Mouse (Mus musculus): ENCODE results near the gene Plekho2.

- TF ChIP-seq CTCF (conservative IDR thresholded peaks at IDR 0.05 in 1 of 2, IDR thresholded peaks at IDR 0.05 in 1 of 2; ENCODE audit: low read depth in 2 of 2, low read length in 2 of 2) (peak in 1 of 2 experiments; percentile 67; a peak in 2 of 4 replicates), EP300 (IDR thresholded peaks at IDR 0.05; ENCODE audit: low read length) (no peak), KAT2A (IDR thresholded peaks at IDR 0.05; ENCODE audit: insufficient replicate concordance, low read length) (no peak), ZNF384 (IDR thresholded peaks at IDR 0.05; ENCODE audit: low read depth, low read length) (no peak)
Observed at GRCm38 (mm10) chr9:65598765-65599249, 19.0 kb upstream of the Plekho2 start.
